Mouse (Mus musculus): ENCODE measurements around the gene Psme4. TPM values are rescaled to one million over a fixed set of nuclear protein-coding genes. Genes with fewer than 3 reads are reported as not detected.

The Psme4 gene
- polyA plus RNA-seq, 1 experiment = 9.1 TPM

GRCm38 (mm10) chr11:30772777-30773417 is 1.4 kb downstream of the Psme4 start:
- TF ChIP-seq GATA1 (IDR thresholded peaks at IDR 0.05; ENCODE audit: low read length) = no peak

DNA sequence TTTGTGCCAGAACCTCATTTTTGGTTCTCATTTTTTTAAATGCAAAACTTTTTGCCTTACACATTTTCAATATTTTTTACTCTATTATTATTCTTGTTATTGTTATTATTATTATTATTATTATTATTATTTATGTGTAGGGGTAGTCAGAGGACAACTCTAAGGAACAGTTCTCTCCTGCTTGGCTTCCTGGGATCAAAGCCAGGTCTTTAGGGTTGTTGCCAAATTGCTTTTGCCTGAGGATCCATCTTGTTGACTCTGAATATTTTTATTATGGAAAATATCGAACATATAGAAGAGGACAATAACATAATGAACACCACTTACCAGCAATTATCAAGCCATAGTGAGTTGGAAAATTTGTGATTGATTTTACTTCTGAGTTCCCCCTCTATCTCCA is 3.1 kb downstream of the Psme4 start:
- TF ChIP-seq GATA1 (IDR thresholded peaks at IDR 0.05; ENCODE audit: low read length) = no peak

DNA sequence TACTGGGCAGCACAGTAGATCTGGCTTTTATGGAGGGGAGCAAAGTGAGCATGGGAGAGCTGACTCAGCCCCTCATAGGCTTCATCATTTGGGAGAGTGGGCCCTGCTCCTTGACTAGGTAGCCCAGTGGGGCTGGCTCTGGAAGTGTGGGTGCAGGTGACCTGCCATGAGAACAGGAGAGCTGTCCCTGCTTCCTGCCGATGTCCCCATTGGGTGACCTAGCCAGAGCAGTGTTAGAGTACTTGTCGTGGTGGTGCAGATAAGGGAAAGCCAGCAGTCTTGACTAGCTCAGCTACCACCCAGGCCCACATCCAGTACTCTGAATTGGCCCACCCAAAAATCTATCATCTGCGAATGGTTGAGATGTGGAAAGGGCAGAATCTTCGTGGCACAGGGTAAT is 6.0 kb downstream of the Psme4 start:
- TF ChIP-seq GATA1 (IDR thresholded peaks at IDR 0.05; ENCODE audit: low read length) = no peak

GRCm38 (mm10) chr11:30780893-30781292 is 9.4 kb downstream of the Psme4 start:
- TF ChIP-seq GATA1 (IDR thresholded peaks at IDR 0.05; ENCODE audit: low read length) = no peak

DNA sequence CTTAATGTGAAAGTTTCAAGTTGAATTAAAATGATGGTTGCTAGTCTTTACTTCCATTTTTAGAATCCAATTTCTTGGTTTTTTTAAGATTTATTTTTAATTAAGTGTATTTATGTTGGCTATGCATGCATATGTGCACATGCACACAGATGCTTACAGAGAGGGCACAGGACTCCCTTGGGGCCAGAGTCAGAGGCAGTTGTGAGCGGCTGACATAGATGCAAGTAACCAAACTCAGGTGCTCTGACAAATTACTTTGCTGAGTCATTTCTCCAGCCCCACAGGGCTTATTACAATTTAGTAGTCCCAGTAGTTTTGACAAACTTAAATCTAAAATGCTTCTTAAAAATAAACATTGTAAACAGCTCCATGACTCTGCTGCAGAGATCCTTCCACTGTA is 10.1 kb downstream of the Psme4 start:
- no peak for TF ChIP-seq GATA1 (IDR thresholded peaks at IDR 0.05; ENCODE audit: low read length)

GRCm38 (mm10) chr11:30785497-30785896 is 14.0 kb downstream of the Psme4 start:
- TF ChIP-seq GATA1 (IDR thresholded peaks at IDR 0.05; ENCODE audit: low read length) = no peak

GRCm38 (mm10) chr11:30786230-30786983 is 14.9 kb downstream of the Psme4 start:
- TF ChIP-seq GATA1 (IDR thresholded peaks at IDR 0.05; ENCODE audit: low read length) = no peak

DNA sequence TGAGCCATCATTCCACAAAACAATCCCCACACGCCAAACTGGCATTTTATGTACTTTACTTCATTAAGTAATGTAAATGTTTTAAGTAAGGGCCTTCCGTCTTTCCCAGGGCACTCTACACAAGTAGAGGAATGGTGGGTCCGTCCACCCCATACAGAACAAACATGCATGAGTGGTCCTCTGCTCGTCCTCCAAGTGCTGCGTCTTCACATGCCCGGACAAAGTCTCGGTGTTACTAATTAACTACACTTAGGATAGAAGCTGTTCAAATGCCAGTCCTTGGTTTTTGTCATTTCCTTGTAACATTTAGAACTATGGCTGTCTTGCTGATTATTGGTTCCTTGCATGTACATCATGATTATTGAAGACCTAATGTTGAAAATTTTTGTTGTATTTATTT is 21.2 kb downstream of the Psme4 start:
- no peak for TF ChIP-seq GATA1 (IDR thresholded peaks at IDR 0.05; ENCODE audit: low read length)

DNA sequence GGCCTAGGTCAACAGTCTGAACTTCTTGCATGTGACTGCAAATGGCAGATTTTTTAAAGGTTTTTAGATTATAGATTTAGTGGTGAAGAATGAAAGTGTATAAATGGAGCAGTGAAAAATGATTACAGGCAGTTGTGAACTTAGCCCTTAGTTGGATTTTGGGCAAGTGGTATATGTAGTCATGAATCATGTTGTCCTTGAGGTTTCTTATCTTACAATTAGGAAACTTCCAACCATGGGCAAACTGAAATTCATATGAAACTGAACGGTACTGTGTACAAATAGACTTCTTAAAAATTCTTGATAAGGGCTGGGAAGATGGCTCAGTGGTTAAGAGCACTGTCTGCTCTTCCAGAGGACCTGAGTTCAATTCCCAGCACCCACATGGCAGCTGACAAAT is 22.2 kb downstream of the Psme4 start:
- no peak for TF ChIP-seq GATA1 (IDR thresholded peaks at IDR 0.05; ENCODE audit: low read length)

GRCm38 (mm10) chr11:30797236-30797635 is 25.7 kb downstream of the Psme4 start:
- TF ChIP-seq GATA1 (IDR thresholded peaks at IDR 0.05; ENCODE audit: low read length) = no peak

DNA sequence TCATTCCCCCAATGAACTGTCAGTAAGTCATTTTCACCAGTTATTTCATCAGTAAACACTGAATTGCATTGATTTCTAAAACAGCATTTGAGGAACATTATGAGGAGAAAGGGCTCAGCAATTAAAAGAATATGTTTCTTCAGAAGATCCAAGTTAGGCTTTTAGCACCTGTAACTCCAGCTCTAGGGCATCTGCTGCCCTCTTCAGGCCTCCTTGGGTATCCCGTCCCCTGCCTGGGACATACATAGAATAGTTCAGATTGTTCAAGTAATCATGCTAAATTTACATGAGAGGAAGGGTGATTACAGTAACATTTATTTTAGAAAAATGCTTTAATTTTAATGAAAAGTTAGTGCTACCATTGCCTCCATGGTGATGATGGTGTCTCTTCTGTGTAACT is 28.0 kb downstream of the Psme4 start:
- no peak for TF ChIP-seq GATA1 (IDR thresholded peaks at IDR 0.05; ENCODE audit: low read length)

DNA sequence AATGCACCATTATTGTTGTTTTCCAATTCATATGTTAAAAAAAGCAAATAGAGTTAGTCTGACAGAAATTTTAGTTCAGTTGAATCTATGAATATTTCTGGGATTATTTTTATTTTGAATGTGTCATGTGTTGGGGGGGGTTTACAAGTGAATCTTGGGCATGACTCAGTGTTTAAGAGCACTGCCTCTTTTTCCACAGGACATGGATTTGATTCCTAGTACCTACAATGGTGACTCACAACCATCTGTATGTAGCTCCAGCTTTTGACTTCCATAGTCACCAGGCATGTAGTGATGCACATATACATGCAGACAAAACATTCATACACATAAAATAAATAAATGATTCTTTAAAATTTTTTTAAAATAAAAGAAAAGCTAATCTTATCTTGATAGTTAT is 28.6 kb downstream of the Psme4 start:
- no peak for TF ChIP-seq GATA1 (IDR thresholded peaks at IDR 0.05; ENCODE audit: low read length)

- TF ChIP-seq GATA1 (IDR thresholded peaks at IDR 0.05; ENCODE audit: low read length) = no peak
Measured at GRCm38 (mm10) chr11:30802421-30802820, 30.9 kb downstream of the Psme4 start.

GRCm38 (mm10) chr11:30821116-30821515 is 49.6 kb downstream of the Psme4 start:
- TF ChIP-seq GATA1 (IDR thresholded peaks at IDR 0.05; ENCODE audit: low read length) = no peak

DNA sequence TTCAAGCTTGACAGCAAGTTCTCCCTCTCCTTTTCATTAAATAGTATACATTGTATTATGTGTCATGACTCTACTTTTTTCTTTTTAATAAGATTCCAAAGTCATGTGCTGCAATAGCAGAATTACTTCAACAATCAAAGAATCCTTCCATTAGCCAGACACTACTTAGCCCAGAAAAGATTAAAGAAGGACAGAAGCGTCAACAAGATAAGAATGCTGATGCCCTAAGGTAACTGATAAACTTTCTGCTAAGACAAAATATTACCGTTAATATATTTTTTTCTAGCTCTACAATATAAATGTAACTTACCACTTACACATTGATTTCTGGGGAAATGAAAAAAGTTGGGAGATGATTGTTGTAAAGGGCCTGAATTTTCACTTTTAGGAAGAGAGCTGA is 67.3 kb downstream of the Psme4 start:
- TF ChIP-seq GATA1 (IDR thresholded peaks at IDR 0.05; ENCODE audit: low read length) = no peak

DNA sequence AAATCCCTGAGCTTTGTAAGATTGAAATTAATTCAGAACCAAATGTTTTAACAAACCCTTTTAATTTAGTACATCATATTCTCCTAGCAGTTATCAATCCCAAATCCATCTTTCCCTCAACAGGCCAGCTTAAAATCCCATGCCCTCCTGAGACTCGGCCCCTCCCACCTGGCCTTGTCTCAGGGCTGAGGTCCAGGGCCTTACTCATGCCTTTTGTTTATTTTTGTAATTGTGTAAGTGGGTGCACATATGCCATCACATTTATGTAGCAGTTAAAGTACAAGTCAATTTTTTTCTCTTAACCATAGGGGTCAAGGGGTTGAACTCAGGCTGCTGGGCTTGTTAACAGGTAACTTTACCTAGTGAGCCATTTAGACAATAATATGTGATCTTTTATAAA is 72.8 kb downstream of the Psme4 start:
- TF ChIP-seq GATA1 (IDR thresholded peaks at IDR 0.05; ENCODE audit: low read length) = no peak

DNA sequence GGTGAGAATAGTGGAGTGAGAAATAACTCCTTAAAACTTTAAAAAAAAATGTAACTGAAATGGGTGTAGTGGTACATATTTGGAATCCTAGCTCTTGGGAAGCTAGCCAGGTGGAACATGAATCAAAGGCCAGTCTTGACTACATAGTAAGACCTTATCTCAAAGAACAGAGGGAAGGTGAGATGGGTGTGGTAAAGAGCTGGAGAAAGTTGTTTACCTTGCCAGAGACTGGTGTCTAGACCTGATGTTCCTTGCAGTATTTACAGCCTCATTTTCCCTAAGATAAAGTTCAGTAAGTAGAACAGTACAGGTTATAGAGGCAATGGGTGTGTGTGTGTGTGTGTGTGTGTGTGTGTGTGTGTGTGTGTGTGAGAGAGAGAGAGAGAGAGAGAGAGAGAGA is 100.9 kb downstream of the Psme4 start:
- TF ChIP-seq GATA1 (IDR thresholded peaks at IDR 0.05; ENCODE audit: low read length) = no peak

Data from G1E-ER4 (cell line).